Mouse (Mus musculus) left cerebral cortex, adult 9 months (tissue): Measurements from ENCODE around the gene BC030867.
A peak's percentile ranks its signal among the peaks of the same experiment; 100 is the strongest.

Source experiments
- DNase-seq, 2 experiments: peaks; one replicate each; pipeline ENCODE4 v3.0.0; 2022; ENCODE audit warnings: low spot score in 2 of 2

The BC030867 gene

GRCm38 (mm10) chr11:102290141-102290540 lies 41.5 kb downstream of the BC030867 start:
- no peak for DNase-seq

DNA sequence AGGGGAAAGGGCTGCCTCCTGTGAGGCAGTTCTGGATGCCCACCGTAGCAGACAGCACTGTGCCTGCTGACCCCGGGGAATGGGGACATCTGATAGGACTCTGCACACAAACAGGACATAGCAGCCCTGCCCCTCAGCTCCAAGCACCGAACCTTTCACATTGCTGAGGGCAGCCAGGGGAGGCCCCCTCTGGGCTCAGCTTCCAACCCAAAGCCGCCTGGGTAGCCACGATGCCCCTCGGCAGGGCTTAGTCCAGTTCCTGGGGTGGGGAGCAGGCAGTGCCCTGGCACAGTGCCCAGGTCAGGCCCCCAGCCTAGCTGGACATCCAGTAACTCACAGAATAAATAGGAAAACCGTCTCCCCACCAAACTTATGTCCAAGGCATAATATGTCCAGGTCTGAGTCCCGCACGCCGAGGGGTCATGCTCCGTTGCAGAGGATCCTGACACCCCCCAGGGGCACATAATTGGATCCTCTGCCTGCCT lies 42.4 kb downstream of the BC030867 start:
- no peak for DNase-seq

GRCm38 (mm10) chr11:102293971-102294370 lies 45.3 kb downstream of the BC030867 start:
- DNase-seq, result no peak

DNA sequence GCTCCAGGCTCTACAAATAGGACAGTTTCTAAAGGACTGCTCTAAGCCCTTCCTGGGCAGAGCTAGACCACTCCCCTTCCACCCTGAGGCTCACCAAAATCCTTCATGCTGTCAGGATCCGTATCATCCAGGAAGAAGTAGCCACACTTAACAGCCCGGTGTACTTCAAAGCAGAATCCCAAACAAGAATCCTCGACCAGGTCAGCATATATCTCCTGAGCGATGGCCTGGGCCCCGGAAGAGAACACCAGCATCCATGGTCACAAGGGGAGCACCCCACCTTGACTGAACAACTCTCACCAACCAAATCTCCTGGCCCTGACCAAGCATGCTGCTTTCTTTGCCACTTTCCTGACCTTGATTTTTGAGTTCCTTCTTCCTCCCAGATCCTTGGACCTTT lies 45.7 kb downstream of the BC030867 start:
- no peak for DNase-seq

DNA sequence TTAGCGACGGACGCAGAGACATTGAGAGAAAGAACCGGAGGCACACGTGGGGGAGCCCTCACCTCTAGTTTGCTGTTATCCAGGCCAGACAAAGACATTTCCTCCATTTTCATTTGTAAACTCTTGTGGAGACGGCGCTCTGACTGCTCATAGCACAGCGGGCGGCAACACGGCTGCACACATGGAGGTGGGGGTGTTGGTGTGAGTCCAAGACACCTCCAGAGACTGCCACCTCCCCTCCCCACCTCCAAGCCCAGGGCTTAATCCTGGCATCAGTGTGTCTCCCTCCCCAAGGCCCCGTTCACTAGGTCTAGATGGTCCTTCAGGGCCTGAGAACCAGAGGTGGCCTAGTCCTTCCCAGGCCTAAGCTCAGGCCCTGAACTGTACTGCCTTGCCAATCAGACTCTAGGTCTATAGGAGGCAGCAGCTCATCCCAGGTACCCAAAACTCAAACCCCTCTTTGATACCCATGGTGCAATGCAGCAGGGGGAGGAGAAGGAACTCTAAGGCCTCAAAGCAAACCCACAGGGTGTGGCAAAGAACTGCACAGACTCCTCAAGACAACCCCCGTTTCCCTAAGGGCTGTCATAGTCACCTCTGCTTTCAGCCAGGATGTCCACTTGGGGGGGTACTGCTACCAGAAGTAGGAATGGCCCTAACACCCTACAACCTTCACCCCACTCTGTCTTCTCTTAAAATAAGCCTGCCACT lies 46.4 kb downstream of the BC030867 start:
- peak in 1 of 2 experiments; percentile 56 for DNase-seq

DNA sequence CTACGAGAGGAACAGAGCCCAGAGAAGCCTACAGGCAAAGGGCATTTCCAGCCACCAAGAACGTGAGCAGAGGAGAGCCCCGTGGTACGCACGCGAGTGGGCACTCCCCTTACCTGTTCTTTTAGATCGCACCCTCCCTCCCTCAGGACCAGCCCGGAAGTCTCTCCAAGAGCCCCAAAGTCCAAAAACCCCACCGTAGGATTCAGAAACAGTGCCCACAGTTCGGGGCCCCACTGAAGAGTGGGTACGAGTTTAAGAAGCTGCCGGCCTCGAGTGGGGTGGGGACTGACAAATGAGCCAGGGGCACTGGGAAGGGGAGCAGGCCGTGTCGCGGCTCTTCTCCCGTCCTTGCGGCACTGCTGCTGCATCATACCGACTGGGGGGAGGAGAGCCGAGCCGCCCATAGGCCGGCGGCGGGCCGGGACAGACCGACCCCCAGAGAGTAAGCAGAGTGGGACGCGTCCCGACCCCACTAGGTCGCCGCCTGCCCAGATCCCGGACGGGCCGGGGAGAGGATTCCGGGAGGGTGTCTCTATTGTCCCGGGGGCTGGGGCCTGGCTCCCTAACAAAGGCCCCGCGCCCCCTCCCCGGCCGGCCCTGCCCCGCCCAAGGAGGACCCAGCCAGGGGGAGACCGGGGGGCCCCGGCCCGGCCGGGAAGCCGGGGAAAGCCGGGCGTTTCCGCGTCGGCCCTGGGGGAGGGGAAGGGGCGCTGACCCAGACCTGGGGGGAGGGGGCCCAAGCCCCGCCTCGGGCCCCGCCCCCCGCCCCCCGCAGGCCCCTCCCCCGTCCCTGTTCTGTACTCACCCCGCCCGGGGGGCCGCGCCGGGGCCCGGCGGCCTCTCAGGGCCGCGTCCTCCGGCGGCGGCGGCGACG lies 47.2 kb downstream of the BC030867 start:
- DNase-seq, result no peak

- DNase-seq, result peak; percentile 97 to 98
These were observed 48.1 kb downstream of the BC030867 start, which contains the start of gene Atxn7l3 for GRCm38 (mm10) chr11:102296491-102297472. Gene Atxn7l3, minus strand, starts transcription at chr11:102296631.

- no peak for DNase-seq
These were observed 49.2 kb downstream of the BC030867 start for GRCm38 (mm10) chr11:102297577-102298556.

DNA sequence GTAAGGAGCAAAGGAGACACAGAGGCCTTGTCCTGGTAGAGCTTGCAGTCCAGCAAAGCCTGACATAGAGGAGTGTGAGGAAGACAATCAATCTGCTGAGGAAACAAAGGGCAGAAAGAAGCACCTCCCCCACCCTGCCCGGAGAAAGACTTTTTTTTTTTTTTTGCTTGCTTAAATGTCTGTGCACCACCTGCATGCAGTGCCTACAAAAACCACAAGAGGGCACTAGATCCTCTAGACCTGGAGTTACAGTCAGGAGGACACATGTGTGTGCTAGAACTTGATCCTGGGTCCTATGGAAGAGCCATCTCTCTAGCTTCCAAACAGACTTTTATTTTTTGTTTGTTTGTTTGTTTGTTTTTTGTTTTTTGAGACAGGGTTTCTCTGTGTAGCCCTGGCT lies 51.2 kb downstream of the BC030867 start:
- DNase-seq, result no peak

DNA sequence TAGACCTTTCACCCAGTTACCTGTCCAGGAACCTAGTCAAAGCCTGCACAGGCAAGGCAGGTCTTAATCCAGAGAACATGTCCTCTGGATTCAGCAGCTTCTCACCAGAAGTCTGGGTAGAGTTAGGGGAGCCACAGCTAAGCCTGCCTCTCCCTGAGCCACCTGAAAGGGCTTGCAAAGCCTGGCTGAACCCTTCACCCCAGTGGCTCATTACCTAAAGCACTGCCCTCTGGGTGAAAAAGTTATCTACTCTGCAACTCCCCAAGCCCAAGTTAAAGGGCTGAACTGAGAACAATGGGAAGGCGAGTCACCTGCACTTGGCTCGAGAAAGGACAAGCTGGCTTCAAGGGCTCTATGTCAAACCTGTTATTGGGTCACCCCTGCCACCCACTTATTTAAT lies 55.5 kb downstream of the BC030867 start:
- no peak for DNase-seq

GRCm38 (mm10) chr11:102305359-102305758 lies 56.7 kb downstream of the BC030867 start:
- no peak for DNase-seq

DNA sequence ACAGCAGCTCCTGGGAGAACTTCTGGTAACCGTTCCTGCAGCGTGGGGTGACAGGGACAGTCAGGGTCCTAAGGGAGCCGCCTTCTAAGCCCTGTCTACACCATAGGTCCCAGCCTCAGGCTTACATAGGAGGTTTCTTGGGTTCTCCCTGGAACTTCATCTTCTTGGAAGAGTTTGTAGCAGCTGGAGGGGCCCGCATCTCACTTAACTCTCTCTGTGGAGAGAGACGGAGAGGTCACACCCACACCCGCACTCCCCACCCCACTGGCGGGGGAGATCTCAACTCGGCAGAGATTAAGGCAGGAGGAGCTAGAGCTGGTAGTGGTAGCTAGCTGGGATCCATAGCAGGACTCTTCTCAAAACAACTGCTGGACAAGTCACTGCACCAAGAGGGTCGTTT lies 59.4 kb downstream of the BC030867 start:
- no peak for DNase-seq

DNA sequence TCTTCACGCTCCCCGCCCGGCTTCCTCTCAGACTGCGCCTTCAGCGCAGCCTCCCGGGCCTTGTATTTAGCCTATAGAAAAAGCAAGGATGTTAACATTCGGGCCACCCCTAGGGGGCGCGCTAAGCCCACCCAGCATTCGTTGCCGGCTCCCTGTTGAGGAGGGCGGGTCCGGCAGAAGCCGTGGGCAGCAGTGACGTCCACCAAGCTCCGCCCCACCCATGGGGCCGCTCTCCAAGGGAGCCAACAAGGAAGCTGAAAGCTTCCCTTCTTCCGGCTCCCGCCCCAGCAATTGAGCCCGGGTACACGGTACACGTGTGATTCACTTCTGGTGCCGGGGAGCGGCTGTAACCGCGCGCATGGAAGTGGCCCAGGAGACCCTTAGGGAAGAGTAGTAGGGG lies 60.3 kb downstream of the BC030867 start:
- DNase-seq, result peak; percentile 90 to 97

DNA sequence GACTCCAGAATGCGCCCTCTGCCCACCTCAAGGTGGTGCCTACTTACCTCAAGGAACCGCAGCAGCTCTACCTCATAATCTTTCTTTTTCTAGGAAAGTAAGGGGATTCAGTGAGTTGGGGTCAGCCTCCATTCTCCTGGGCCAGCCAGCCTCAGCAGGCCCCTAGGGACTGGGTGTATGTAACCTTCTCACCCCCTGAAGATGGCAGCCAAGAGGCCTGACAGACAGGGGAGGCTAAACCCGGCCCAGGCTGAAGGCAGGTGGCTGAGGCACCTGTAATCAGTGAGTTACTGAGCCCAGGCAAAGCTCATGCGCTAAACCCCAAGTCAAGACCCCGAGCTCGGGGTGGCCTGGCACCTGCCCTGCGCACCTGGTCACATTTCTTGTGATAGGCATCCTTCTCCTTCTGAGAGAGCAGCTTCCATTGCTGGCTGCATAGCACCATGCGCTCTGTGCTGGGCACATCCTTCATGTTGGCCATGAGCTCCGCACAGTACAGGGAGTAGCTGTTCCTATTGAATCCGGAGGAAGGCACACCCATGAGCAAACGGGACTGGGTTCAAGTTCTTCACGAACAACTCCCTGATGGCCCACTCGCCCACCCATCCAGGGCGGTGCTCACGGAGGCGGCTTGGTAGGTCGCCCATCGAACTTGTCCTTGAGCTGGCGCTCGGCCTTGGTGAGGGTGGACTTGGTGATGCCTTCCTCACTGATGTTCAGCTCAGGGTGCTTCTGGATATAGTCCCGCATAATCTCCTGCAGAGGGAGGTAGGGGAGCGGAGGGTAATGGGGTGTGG lies 61.3 kb downstream of the BC030867 start:
- DNase-seq, result no peak

- DNase-seq, result no peak
These were observed 62.4 kb downstream of the BC030867 start for GRCm38 (mm10) chr11:102310768-102311695.

DNA sequence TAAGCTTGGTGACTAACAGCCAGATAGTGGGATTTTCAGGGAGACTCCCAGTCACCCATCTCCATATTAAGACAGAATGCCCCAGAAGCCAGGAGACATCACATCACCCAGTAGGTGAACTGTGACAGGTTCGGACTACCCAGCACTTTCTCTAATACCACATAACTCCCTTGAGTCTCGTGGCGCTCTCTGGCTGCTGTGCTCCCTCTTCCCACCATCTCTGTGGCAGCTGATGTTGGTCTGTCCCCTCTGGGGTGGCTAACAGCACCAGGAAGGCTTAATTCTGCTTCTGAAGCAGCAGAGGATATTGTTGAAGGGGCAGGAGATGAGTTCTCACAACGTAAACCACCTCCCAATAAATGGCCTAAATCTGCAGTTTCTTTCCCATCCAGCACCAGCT lies 63.3 kb downstream of the BC030867 start:
- no peak for DNase-seq

DNA sequence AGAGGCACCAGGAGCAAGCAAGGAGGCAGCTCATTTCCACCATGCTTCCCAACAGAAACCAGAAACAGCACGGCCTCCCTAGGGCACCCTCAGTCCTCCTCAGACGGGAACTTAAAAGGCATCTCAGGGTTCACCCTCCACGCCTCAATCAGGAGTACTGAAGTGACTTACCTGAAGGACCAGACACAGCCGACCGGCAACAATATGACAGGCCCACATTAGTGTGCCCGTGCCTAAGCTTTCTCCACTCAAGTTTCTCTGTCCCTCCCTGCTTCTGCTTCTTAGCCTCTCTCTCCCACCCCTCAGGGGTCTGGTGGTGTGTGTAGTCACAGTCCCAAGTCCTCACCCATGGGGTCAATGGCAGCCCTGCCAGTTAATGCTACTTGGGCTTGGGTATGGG lies 63.9 kb downstream of the BC030867 start:
- no peak for DNase-seq

GRCm38 (mm10) chr11:102314321-102314720 lies 65.6 kb downstream of the BC030867 start:
- DNase-seq, result no peak
